Mouse (Mus musculus) right cerebral cortex, postnatal 10 days (tissue): ENCODE data around the gene Cxcr1.
"Not testable (repeated sequence)": the region's sequence is repeated elsewhere in the genome, so short reads cannot be mapped to it uniquely, and the experiment has no call there.

Experiments
- DNase-seq, 2 experiments: peaks; one replicate each; pipeline ENCODE4 v3.0.0; 2021; ENCODE audit warnings: low spot score in 2 of 2

The Cxcr1 gene

DNA sequence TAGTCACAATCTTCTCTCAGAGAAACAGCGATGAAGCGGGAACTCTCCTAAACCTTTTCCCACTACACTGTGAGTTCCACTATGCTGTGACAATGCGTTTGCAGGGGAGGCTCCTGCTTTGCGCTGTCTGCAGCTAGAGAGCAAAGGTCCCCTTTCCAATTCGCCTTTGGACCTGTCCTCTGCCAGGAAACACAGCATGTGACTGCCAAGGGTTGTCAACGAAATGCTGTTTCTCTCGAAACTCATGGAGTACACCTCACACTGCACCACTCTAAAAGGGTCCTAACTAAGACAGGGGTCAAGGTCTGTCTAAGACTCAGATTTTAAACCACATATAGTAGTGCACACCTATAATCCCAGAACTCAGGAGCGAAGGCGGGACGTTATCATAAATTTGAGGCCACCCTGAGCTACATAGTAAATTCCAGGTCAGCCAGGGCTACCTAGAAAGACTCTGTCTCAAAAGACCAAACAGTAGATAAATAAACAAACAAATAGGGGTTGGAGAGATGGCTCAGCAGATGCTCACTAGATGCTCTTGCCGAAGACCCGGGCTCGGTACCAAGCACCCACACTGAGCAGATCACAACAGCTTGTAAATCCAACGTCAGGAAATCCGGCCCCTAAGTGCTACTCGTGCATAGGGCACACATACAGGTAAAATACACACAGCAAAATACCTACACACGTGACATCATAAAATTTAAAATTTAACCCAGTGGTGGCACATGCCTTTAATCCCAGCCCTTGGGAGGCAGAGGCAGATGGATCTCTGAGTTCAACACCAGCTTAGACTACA, 2.4 kb upstream of the Cxcr1 start:
- no peak for DNase-seq

DNA sequence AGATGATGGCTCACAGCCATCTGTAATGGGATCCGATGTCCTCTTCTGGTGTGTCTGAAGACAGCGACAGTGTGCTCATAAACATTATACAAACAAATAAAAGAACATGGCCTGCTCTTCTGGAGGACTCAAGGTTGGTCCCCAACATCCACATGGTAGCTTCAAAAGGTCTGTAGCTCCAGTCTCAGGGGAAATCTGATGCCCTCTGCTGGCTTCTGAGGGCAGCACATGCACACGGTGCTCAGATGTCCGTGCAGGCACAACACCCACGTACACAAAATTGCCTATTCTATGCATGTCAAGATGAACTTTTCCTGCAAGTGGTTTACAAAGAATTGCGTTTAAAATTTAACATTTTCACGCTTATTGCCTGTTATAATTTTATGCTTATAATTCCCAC, 1.5 kb upstream of the Cxcr1 start:
- DNase-seq = no peak

DNA sequence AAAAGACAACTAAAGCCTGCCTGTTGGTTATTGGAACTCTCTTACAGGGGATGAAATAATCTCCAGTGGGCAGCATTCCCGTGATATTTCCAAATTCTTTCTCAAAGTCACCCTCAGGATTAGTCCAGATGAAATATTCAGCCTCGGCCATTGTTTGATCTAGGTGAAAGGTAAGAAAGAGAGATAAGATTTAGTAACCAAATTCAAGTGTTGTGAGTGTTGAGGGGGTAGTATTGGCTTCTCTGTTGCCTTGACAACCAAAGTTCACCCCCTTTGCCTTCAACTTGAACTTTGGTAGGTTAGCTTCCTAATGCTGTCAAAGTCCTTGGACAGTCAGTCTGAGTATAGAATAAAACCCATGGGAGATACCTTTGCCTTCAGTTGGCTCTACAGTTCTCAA, 1.7 kb downstream of the Cxcr1 start:
- DNase-seq = no peak

DNA sequence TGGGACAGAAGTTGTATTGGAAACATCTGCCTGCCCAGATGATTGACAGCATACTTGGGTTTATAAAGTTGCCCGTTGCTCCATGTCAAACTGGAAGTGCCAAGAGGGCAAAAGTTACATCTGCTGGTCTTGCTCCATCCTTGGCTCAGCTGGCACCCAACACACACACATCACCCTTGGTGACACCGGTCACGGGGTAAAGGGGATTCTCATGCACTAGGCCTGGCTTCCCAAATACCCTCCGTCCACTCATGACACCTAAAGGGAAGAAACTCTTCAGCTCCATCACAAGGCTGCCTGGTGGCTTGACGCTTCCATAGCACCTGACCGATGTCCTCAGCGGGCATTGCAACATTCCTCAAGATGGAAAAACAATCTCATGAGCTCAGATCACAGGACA, 4.0 kb downstream of the Cxcr1 start:
- no peak for DNase-seq

DNA sequence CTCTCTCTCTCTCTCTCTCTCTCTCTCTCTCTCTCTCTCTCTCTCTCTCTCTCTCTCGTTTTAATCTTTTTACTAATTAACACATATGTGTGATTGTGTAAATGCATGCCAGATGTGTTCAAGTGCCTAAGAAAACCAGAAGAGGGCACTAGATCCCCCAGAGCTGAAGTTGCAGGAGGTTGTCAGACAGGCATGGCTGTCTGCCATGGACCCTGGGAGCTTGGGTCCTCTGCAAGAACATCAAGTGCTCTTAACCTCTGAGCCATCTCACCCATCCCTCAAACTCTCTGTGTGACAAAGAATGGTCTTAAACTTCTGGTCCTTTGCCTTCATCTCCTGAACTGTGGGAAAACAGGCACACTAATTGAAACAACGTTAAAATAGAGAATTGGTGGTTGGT, 11.4 kb downstream of the Cxcr1 start:
- DNase-seq = no peak

DNA sequence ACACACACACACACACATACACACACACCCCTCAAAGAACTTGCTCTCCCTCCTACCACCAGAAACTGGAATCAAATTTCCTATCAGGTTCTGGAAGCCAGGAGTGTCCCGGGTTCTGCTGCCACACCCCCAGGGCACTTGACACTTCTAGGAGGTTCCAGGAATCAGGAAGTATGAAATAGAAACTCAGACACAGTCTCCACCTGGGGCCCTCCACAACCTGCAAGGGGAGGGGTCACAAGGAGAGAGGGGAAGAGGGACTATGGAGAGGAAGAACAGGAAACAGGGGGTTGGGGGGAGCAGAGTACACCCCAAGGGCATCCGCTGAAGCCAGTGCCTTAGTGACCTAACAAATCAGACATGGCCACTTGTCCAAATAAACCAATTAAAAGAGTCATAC, 13.0 kb downstream of the Cxcr1 start:
- no peak for DNase-seq

DNA sequence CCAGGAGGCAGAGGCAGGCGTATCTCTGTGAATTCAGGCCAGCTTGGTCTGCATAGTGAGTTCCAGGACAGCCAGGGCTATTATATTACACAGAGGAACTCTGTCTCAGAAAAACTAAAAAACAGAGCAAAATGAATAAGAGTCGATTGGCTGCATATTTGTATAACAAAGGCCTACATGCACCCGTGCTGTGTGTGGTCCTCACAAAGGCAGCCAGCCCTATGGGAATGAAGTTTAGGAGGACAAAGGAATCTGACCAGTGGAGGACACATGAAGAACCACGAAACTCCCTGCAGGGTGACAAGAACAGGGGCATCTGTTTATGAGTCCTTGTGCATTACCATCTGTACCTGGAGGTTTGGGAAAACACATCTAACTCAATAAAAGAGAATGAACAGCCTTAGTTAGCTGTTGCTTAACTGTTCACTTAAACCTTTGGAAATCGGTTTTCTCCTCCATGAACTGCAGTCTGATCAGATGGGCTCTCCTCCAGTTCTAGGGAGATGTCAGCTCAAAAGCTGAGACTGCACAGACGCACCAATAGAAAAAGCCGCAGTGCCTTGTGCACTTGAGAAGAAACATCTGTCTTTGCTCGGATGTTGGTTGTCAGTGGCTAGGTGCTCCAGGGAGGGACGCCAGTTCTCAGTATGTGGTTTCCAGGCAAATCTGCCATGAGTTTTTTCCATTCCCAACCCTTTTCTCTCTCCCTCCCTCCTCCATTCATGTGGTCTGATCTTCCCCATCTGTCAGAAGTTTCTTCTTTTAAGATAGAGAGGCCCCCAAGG, 14.6 kb downstream of the Cxcr1 start:
- DNase-seq = no peak

DNA sequence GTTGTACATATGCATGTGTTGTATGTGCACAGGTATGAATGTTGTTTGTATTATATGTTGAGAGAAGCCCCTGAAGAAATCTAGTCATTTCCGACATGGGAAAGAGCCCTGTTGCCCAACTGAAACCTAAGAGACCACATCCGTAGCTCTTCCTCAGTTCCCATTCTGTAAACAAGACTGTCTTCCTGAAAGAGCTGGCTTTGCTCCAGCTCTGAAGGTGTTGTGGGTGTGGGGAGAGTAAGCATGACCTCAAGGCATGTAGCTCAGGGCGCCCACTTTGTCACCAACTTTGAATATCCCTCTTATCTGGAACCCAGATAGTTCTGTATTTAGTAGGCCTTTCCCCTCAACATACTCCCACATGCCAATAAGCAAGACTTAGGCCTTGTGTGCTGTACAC, 15.8 kb downstream of the Cxcr1 start:
- no peak for DNase-seq

DNA sequence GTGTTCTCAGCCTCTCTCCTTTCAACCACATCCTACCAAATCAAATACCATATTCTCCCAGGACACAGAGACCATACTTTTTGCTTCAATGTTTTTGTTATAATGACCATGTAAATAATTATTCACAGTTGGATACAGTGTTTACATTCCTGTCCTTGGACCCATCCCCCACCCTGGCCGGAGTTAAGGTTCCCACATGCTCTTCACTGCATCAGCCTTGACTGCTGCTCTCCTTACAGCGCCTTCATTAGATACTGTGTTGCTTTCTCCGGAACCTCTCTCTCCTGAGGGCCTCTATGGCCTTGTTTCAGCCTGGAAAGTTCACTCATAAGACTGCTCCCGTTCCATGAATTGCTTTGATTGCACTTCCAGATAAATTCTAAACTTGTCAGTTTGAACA, 18.7 kb downstream of the Cxcr1 start:
- DNase-seq = no peak

DNA sequence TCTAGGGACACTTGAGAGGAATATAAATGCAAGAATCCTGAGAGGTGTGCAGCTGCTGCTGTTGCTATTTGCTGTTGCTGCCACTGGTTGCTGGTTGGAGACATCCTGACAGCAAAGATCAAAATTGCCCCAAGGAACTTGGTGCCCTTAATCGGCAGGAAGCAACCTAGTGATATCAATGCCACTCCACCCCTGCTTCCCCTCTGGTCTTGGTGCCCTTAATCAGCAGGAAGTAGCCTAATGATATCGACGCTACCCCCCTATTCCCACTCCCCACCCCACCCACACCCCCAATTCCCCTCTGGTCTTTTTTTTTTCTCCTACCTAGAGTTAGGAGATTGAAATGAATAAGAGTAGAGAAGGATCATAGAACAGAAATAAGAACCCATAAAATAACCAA, 21.7 kb downstream of the Cxcr1 start:
- no peak for DNase-seq

DNA sequence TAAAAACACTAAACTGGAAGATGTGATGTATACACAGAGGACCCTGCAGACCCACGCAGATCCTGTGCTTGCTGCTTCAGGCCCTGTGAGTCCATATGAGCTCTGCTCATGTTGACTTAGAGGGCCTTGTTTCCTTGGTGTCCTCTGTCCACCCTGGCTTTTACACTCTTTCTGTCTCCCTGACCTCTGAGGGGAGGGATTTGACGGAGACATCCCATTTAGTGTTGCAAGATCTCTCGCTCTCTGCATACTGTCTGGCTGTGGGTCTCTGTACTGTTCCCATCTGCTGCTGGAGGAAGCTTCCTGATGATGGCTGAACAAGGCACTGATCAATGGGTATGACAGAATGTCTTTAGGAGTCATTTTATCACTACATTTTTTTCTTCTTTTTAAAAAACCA, 24.7 kb downstream of the Cxcr1 start:
- DNase-seq = no peak

DNA sequence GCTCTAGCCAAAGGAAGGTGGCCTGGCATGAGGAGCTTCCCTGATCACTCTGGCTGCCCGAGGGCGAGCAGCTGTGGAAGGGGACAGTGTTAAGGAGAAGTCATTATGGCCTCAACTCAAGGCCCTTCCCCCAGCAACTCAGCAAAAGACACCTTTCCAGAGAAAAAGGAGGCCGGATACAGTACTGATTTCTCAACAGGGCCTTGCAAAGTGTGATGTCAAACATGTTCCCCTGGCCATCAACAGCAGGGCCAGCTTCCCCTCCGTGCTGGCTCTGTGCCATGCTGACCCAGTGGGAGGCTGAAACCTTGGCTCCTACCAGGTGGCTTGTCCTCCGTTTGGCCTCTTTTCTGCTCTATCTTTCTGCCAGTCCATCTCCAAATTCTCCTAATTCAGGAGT, 27.3 kb downstream of the Cxcr1 start:
- no peak for DNase-seq

DNA sequence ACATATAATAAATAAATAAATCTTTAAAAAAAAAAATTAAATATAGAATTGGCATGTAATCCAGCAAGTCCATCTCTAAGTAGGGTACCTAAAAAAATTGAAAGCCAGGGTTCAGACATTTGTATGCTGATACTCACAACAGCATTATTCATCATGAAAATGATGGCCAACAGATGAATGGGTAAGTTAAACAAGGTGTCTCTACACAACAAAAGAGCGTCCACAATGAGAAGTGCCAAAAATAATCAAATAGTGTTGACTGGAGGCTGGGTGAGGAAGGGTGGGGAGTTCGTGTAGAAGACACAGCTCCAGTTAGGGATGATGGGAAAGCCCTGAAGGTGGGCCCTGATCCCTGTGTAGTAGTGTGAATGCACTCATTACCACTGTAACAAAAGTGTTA, 34.4 kb downstream of the Cxcr1 start:
- no peak for DNase-seq

DNA sequence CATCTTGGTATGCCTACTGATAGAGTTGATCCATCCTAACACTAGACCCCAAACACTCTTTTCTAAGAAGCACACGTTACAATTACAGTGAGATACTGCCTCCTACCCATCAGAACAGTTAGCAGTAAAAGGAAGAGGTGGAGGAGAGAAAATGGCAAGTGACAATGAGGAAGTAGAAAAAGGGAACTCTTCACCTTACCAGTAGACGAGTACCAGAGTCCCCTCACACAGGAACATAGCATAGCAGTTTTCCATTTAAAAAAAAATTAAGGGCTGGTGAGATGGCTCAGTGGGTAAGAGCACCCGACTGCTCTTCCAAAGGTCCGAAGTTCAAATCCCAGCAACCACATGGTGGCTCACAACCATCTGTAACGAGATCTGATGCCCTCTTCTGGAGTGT, 34.8 kb downstream of the Cxcr1 start:
- not testable (repeated sequence) for DNase-seq

DNA sequence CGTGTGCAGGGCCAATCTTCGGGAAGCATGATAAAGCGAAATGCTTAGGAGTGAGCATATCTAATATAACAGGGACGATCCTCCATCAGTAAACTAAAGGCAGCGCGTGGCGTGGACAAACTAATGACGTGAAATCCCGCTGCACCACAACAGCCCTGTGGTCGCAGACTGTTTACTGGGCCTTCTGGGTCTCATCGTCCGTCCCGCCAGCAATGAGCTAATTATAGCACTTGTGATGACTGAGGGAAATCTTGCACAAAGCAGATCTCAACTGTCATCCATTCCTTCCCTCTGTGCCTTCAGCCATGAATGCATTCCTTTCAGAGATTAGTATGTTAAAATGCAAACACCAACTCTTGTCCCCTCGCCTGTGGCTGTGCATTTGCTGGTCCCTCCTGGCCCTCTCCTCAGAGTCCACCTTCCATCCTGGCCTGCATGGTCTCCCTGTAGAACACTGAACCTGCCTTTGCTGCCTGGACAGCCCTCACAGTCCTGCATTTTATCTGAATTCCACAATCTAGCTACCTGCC, 38.0 kb downstream of the Cxcr1 start:
- peak in 1 of 2 experiments; percentile 7 for DNase-seq

DNA sequence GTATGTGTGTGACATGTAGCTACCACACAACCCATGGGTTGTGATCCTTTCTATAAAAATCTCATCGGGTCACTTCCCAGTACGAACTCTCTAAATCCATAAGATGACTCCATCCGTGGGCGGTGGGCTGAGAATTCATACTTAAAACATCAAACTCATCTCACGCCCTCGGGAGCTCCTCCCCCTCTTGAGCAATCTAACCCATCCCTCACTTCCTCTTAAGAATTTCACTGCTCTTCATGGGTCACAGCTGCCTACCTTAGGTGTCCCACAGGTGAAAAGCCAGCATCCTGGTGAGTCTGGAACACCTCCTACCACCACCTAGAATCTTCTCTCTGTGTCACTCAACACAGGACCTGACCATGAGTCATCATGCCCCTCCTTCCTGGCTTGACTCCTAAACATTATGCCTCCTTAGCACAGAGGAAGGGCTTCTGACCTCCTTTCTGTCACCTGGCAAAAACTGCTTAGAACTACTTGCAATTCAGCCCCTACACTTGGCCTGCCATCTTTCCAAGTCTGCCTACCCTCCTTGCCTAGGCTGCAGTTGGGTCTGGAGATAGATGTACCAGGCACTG, 38.9 kb downstream of the Cxcr1 start:
- peak in 1 of 2 experiments; percentile 4 for DNase-seq

DNA sequence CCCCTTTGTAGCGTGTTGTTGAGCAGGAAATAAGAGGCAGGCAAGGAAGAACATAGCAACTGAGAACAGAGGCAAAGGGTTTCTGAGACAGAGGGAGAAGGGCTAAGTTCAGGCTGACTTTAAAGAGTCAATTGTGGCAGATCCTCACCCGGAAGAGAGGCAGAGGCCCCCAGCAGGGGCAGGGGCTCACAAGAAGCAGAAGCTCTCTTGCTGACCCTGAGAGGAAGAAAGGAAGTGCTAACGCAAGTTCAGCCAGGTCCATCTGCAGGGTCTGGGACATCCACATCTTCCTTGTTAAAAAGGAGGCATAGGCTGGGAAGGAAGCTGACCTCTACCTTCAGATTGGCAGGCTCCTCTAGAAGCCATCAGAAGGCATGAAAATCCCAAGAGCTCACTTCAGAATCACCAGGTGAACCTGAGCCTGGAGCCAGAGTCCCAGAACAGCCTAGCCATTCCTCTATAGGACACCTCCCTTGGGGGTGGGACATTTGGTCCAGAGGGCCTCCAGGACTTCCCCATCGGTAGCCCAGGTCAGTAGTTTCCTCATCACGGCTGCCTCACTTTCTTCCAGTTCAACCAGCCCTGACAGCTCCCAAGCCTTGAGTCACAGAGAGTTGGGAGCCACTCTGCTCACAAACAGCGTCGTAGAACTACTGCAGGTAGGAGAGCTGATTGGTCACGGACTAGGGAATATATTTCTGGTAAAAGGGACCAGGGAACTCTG, 40.8 kb downstream of the Cxcr1 start, which contains the start of gene Cxcr2:
Cxcr2 (plus strand) TSS at position 529 of the 724 bp plus-strand sequence.
- DNase-seq = peak in 1 of 2 experiments; percentile 19

DNA sequence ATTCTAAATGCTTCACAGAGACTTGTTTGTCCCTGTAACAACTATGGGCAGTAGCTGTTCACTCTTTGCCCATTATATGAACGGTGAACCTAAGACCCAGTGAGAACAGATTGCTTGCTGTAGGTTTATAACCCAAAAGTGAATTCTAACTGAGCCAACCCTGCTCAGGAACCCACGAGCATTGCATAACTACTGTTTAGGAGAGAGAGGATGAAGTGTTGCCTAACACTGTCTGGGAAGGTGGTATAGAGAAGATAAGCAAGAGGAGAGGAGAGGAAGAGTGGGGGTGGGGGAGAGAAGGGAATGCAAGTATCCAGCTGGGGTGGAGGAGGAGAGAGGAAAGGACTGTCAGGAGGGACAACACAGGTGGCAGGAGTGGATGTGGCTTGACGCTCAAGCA, 43.3 kb downstream of the Cxcr1 start:
- peak in 1 of 2 experiments; percentile 3 for DNase-seq

DNA sequence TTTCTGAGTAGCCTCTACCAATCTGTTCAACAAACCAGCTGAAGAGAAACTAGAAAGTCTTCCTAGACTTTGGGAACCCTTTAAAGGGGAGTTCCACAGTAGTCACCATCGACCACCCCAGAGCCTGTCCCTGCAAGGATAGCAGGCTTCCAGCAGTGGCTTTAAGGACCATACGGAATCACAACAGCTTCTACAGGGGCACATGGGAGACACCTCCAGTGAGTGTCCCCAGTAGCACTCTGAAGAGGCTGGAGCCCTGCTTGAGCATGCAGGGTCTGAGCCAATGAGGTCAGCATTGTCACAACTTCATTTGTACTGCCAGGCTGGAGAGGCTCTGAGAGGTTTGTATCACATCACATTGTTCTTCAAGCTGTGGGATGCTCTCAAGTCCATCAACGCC, 44.3 kb downstream of the Cxcr1 start:
- peak in 1 of 2 experiments; percentile 9 for DNase-seq

DNA sequence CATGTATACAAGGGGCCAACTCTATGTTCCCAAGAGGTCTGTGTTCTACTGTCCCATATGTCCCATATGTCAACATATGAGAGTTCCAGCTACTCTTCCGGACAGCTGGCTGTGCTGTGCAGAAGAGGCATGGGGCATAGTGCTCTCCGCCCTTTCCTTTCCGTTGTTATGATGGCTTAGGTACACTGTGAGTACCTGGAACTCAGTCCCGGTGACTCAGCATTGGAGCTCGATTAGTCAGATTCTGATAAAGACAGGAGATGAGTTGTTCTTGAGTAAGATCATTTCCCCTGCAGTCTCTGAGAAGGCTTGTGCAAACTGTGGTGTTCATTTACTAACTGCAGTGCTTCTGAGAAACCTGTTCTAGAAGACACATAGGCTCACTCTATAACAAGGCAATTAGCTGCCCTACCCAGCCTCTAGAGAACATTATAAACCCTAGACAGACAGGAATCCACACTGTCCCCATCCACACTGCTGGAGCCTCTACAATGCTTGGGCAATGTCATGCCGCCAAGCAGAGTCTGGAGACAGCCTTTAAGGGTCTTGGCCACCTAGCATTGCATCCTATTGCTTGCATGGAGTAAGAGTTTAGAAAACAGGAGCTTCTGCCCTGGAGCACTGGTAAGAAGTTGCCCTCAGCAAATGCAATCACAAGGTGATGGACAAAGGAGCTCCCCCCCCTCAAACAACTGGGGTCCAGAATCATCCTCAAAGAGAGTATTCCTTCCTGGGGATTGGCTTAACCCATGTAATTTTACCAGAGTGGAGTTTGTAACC, 45.1 kb downstream of the Cxcr1 start:
- peak in 1 of 2 experiments; percentile 11 for DNase-seq
